Mouse (Mus musculus) cortical plate, adult 2 months (tissue): Measurements from ENCODE around the gene Gm11549.

Source experiments
- CTCF ChIP-seq: fragments of 200-500 bp; IDR thresholded peaks from 2 replicates; pipeline ENCODE4 v1.5.1; 2011; ENCODE audit warnings: mild to moderate bottlenecking, control low read depth, low read length; ENCODE audit not compliant: insufficient read depth; ENCODE audit errors: extremely low read depth
- POLR2A ChIP-seq: fragments of 200-500 bp; IDR thresholded peaks from 2 replicates; pipeline ENCODE4 v1.6.1; 2011; ENCODE audit warnings: mild to moderate bottlenecking, low read length, control low read depth; ENCODE audit not compliant: insufficient read depth; ENCODE audit errors: extremely low read depth

- TF ChIP-seq CTCF (no peak), POLR2A (no peak)
Measured at GRCm38 (mm10) chr3:36536041-36536440, 14.4 kb upstream of the Gm11549 start.
